Mouse (Mus musculus) ovary, adult 18-20 months (tissue): ENCODE data around the gene Wdr31.
A peak's percentile ranks its signal among the peaks of the same experiment; 100 is the strongest.

Experiments
- DNase-seq: peaks from one replicate; pipeline ENCODE4 v3.0.0; 2022; ENCODE audit warnings: low spot score, mixed read lengths

The Wdr31 gene

GRCm38 (mm10) chr4:62470598-62471051, at the start of gene Wdr31:
TSS of gene Wdr31 (minus strand) at chr4:62470896.
- peak; percentile 57 for DNase-seq

- peak; percentile 89 for DNase-seq
These were observed 49.1 kb upstream of the Wdr31 start, which contains the start of gene Alad for GRCm38 (mm10) chr4:62519849-62520233. TSS of gene Alad (minus strand) at chr4:62519918.

- no peak for DNase-seq
These were observed 48.6 kb upstream of the Wdr31 start for GRCm38 (mm10) chr4:62519122-62519848.

- DNase-seq: no peak
These were observed 47.9 kb upstream of the Wdr31 start for GRCm38 (mm10) chr4:62518416-62519121.

- DNase-seq: no peak
These were observed 47.1 kb upstream of the Wdr31 start for GRCm38 (mm10) chr4:62517538-62518415.

DNA sequence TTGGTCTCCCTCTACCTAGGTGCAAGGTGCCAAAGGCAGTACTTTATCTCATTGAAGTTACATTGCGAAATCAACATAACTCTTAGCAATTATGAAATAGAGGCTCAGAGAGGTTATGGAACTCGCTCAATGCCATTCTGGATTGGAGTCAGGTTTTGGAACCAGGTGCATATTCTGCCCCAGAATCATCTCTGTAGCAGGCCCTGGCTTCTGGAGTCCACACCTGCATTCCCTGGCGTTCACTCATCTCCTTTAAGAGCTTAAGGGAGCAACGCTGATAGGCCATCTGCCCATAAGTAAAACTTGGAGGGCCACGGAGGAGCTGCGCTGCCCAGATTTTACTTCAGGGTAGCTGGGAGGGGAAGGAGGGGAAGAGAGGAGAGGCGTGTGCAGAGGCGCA, 46.4 kb upstream of the Wdr31 start:
- DNase-seq: no peak

DNA sequence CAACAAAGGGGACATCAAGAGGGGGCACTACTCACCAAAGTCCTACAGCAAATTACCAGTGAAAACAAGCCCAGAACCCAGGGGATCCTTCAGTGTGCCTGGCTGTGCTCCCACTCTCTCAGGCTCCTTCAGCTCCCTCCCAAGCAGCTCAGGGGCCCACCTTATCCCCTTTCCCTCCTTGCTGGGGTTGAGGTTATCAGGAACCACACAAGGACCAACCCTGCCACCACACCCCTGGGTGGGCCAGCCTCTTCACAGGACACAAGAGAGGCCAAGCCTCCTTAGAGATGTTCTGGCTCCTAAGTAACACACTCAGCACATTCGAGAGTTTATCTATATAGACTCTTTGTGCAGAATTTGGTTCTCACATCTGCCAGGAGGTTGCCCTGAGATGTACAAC, 45.9 kb upstream of the Wdr31 start:
- DNase-seq: no peak

DNA sequence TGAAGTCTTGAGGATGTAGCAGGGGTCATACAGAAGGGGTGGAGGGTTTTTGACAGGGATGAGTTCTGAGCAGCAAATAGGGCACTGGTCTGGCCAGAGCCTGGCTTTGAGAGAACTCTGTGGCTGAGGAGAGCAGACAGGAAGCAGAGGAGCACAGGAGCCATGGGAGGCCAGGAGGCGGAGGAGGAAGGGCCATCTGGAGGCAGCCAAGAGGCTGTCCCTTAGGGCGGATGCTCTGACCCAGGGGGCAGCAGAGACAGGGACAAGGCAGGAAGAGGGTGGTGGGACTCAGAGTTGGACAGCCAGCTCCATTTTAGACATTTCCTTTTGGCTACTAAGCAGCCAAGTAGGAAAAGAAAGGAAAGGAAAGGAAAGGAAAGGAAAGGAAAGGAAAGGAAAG, 45.4 kb upstream of the Wdr31 start:
- DNase-seq: no peak

DNA sequence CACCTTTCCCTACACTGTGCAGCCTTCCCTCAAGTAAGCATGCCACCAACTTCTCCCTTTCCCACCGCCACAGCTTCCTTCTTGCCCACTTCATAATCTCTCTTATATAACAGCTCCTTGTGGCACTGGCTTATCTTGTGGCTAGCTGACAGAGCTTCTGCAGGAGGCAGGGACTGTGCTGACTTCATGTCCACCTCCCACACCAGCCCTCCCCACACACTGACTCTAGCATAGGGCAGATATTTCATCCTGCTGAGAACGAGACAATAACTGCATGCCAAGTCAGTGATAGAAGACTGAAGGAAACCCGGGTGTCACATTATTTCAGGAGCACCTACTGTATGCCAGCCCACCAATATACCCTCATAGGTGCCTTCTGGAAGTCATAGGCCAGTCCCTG, 44.8 kb upstream of the Wdr31 start:
- no peak for DNase-seq

- no peak for DNase-seq
These were observed 44.3 kb upstream of the Wdr31 start for GRCm38 (mm10) chr4:62514995-62515394.

GRCm38 (mm10) chr4:62513998-62514506, 43.4 kb upstream of the Wdr31 start:
- DNase-seq: no peak

GRCm38 (mm10) chr4:62509946-62510345, 39.2 kb upstream of the Wdr31 start:
- DNase-seq: peak; percentile 82

DNA sequence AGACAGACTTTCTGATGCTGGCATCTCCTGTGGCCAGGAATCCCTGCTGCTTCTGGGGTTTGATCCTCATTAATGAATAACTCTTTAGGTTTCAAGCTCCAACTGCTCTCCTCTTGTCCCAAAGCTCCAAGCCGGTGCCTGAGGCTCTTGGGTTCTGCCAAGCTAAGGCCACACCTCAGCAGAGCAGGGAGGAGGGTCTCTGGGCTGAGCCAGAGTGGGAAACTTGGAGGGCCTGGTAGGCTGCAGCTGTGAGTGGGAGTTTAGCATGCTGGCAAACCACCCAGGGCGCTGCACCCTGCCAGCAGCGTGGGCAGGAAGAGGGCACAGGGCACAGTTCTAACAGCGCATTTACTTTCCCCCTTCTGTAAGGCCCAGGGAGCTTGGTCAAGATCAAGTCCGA, 38.1 kb upstream of the Wdr31 start:
- peak; percentile 69 for DNase-seq

DNA sequence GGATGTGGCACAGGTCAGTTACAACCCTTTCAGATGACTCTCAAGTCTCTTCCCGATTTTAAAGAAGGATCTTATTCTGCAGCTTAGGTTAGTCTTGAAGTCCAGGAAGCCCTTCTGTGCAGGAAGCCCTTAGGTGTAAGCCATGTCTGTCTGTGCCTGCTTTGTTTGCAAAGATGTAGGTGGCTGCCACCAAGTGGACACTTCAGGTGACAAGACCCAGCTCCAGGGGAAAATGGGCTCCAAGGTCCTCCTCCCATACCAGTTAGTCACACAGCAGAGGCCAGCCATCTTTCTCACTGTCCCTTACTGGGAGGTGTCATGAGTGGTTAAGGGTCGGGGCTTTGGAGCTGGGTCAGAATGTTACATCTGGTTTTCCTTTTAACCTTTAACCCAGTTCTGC, 36.1 kb upstream of the Wdr31 start:
- no peak for DNase-seq

DNA sequence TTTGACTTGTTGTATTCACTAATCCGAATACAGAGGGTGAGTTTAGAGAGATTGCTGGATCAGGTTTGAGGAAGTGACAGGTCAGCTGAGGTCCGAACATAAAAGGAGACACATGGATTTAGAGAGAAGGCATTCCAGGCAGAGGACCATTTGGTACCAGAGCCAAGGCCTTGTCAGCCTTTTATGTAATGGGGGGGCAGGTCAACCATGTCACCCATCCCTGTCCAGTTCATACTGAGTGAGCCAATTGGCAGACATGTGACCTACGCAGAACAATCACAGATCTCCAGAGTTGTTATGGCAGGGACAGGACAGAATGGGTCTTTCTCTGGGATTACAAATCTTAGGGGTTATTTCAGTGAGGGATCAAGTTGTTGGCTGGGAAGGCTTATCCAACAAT, 35.3 kb upstream of the Wdr31 start:
- DNase-seq: no peak

DNA sequence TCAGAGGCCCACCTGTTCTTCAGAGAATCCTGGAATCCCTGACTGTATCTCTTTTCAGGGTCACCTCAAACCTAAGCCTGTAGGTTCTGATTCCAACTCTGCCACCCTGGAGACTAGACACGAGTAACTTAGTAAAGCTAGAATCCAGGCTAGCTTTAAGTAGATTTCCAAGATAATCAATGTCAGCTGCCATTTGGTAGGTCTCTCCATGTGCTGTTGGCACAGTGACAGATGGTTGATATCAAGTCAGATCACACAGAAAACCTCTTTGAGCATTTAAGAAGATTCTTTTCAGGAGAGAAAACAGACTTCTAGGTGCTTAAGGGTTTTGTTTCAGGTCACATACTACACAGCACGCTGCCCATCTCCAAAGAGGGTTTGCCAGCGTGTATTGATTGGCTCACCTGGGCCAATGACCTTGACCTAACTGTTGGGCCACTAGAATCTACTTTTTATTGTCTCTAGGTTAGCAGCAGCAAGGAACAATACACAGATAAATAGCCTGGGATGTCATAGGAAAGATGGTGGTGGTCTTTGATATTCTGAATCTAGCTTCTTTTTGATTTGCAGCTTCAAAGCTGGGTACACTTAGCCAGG, 32.8 kb upstream of the Wdr31 start, which contains the start of gene Hdhd3:
Gene Hdhd3, minus strand, starts transcription at position 94 of the 597 bp plus-strand sequence.
- DNase-seq: no peak

- no peak for DNase-seq
These were observed 32.3 kb upstream of the Wdr31 start for GRCm38 (mm10) chr4:62502969-62503368.

- peak; percentile 82 for DNase-seq
These were observed 31.5 kb upstream of the Wdr31 start for GRCm38 (mm10) chr4:62501964-62502732.

GRCm38 (mm10) chr4:62501534-62501933, 30.8 kb upstream of the Wdr31 start:
- no peak for DNase-seq

DNA sequence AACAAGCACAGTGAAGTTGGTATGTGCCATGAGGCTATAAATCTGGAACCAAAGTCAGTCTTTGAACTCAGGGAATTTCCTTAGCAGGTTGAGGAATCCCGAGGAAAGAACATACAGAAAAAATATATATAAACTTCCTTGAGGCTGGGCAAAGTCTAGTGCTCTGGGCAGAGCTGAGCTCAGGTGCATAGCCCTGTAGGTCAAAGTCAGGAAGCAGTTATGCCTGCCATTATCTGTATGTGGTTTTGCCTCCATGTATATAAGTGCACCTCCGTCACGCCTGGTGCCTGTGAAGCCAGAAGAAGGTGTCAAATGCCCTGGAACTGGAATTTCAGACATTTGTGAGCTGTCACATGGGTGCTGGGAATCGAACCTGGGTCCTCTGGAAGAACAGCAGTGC, 30.1 kb upstream of the Wdr31 start:
- no peak for DNase-seq

DNA sequence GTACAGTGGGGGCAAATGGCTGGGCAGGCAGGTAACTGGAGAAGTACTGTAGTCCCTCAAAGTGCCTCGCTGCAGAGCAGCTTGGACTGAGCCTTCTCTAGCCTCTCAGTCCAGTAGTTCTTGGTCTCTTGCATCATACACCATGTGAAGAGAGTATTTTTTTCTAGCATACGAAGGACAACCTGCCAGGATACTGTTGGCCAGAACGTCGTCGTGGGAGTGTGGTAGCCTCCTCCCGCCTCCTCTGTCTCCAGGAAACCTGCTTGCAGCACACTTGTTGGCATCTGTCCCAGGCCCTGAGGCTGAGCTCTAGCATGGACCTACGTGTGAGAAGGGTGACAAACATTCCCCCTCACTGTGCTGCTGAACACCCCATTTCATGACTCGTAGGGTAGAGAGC, 26.1 kb upstream of the Wdr31 start:
- peak; percentile 78 for DNase-seq
